Comparison of ENCODE assay signal across 8 mouse cellular contexts in the genomic region with DNA sequence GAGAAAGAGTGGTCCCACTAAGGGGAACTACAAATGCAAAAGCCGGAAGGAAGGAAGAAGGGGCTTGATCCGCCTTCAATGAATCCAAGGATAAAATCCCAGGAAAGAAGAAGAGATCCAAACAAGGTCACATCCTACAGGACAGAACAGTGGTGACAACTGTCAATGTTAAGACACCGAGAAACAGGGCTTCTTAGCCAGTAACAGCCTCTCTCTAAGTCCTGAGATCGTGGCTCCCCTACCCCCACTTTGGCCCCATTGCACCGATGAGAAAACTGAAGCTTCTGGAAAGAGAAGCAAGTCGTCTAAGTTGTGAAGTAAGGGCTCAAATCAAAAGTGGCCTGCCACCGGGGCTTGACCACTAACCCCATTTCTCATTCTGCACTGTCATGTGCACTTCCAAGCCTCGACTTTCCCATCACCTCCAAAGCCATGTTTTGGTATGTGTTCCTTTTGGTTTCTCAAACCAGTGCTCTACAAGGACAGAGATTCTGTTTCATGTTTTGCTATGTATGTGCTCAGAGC. TPM values are rescaled to one million over a fixed set of nuclear protein-coding genes. Genes with fewer than 3 reads are reported as not detected.
A peak's percentile ranks its signal among the peaks of the same experiment; 100 is the strongest.
DNase-seq lines count a peak whose midpoint lies in the region; ATAC-seq and TF ChIP-seq lines count a peak whose summit lies in the region.

No protein-coding gene starts in this region.

- H3K9me3 ChIP-seq in heart, embryonic 15.5 days (replicated peaks): no peaks in the 10 kb centered on the region
- H3K9me3 ChIP-seq in forebrain, embryonic 14.5 days (replicated peaks; ENCODE audit: control insufficient read depth, low read length): no peaks in the 10 kb centered on the region
- H3K9me3 ChIP-seq in liver, embryonic 14.5 days (ENCODE audit: control insufficient read depth, low read length): no peaks in the 10 kb centered on the region

- peak overlapping the region; percentile 86; the same call in 1 of the 2 replicates for H3K4me2 ChIP-seq in heart, embryonic 15.5 days
- H3K4me2 ChIP-seq in forebrain, embryonic 14.5 days (ENCODE audit: low read length): peak overlapping the region; percentile 58
- H3K4me2 ChIP-seq in liver, embryonic 14.5 days (ENCODE audit: low read depth): peak overlapping the region; percentile 93

- WGBS in heart, embryonic 15.5 days: 54% methylated on average over 8 of the region's 8 CpGs
- WGBS in forebrain, embryonic 14.5 days: 55% methylated on average over 8 of the region's 8 CpGs
- 24% methylated on average over 8 of the region's 8 CpGs for WGBS in liver, embryonic 14.5 days (ENCODE audit: insufficient replicate concordance)

- no peak for TF ChIP-seq CTCF in liver, embryonic 14.5 days (IDR thresholded peaks at IDR 0.05; ENCODE audit: low read depth)

- no peak overlapping the region for H3K9ac ChIP-seq in heart, embryonic 15.5 days
- H3K9ac ChIP-seq in forebrain, embryonic 14.5 days (ENCODE audit: low read length): no peak overlapping the region; the same call in 1 of the 2 replicates
- no peak overlapping the region for H3K9ac ChIP-seq in liver, embryonic 14.5 days (replicated peaks)

- H3K27ac ChIP-seq in heart, embryonic 15.5 days: no peak overlapping the region
- no peak overlapping the region for H3K27ac ChIP-seq in forebrain, embryonic 14.5 days (ENCODE audit: low read depth, low read length)
- no peak overlapping the region for H3K27ac ChIP-seq in liver, embryonic 14.5 days

- no peaks in the 10 kb centered on the region for H3K36me3 ChIP-seq in heart, embryonic 15.5 days
- no peaks in the 10 kb centered on the region for H3K36me3 ChIP-seq in forebrain, embryonic 14.5 days (ENCODE audit: control insufficient read depth, insufficient read depth, low read length)
- H3K36me3 ChIP-seq in liver, embryonic 14.5 days (replicated peaks; ENCODE audit: control insufficient read depth, insufficient read depth, low read depth): no peaks in the 10 kb centered on the region

- no peak for TF ChIP-seq EP300 in liver, embryonic 14.5 days (IDR thresholded peaks at IDR 0.05; ENCODE audit: low read depth)

- ATAC-seq in heart, embryonic 15.5 days (replicated peaks; ENCODE audit: insufficient number of reproducible peaks, insufficient read depth, low FRiP score, low read depth): no peak
- no peak for ATAC-seq in forebrain, embryonic 14.5 days
- ATAC-seq in liver, embryonic 14.5 days (ENCODE audit: insufficient read depth): no peak
- ATAC-seq in granulocyte monocyte progenitor cell, adult 5-6 weeks (replicated peaks; ENCODE audit: poor library complexity, severe bottlenecking): no peak

- no peaks in the 10 kb centered on the region for H3K27me3 ChIP-seq in heart, embryonic 15.5 days
- 0 out of 2 replicates have a peak, but pooled peaks cover 4% of the 10 kb centered on the region for H3K27me3 ChIP-seq in forebrain, embryonic 14.5 days (replicated peaks; ENCODE audit: control insufficient read depth, insufficient read depth, low read length)
- H3K27me3 ChIP-seq in liver, embryonic 14.5 days (ENCODE audit: control insufficient read depth, insufficient read depth, low read length): peaks cover 48% of the 10 kb centered on the region

- DNase-seq in heart, adult 9 months (ENCODE audit: low spot score in 2 of 2): no peak
- DNase-seq in CD4-positive helper T cell, adult 2 months (ENCODE audit: low read depth, low spot score): peak; percentile 41
- no peak for DNase-seq in forebrain, embryonic 14.5 days (ENCODE audit: low spot score)
- DNase-seq in liver, embryonic 14.5 days (ENCODE audit: low read depth in 3 of 3, low spot score in 3 of 3): no peak
- DNase-seq in T-cell, adult 2 months (ENCODE audit: low spot score): no peak
- no peak for DNase-seq in thymus, postnatal 4 days

- H3K4me1 ChIP-seq in heart, embryonic 15.5 days (replicated peaks): peaks cover 28% of the 10 kb centered on the region
- peaks cover 9% of the 10 kb centered on the region for H3K4me1 ChIP-seq in forebrain, embryonic 14.5 days (ENCODE audit: control insufficient read depth, insufficient read depth, low read length)
- peaks cover 13 to 46% of the 10 kb centered on the region in 2 experiments for H3K4me1 ChIP-seq in liver, embryonic 14.5 days (replicated peaks; ENCODE audit: control insufficient read depth in 2 of 2, insufficient read depth in 2 of 2, low read length in 1 of 2)

- H3K4me3 ChIP-seq in heart, embryonic 15.5 days: no peak overlapping the region
- peak overlapping the region; percentile 76; the same call in 1 of the 2 replicates for H3K4me3 ChIP-seq in forebrain, embryonic 14.5 days (ENCODE audit: low read depth, low read length)
- H3K4me3 ChIP-seq in liver, embryonic 14.5 days (ENCODE audit: insufficient read depth in 1 of 2, low read depth in 2 of 2, low read length in 2 of 2): peak overlapping the region in 1 of 2 experiments; percentile 79; a peak in 1 of 4 replicates

RNA-seq across cellular contexts. Expression of a gene that starts 1.2 kb away (rescaled TPM):
- polyA plus RNA-seq in heart, embryonic 15.5 days (2015; fragmentation: Nextera tagmentation; extraction: Ambion mirVana): 11.7 and 12.7 TPM in 2 replicates
- polyA plus RNA-seq in forebrain, embryonic 14.5 days (2014; fragmentation: Nextera tagmentation; extraction: Ambion mirVana): 10.9 and 12.0 TPM in 2 replicates
- 2.3 TPM in 2 replicates for polyA plus RNA-seq in liver, embryonic 14.5 days (2012; rRNA removed)
- 2.3 and 2.7 TPM in 2 replicates for polyA plus RNA-seq in liver, embryonic 14.5 days (2014; fragmentation: Nextera tagmentation; extraction: Ambion mirVana)
- 12.3 and 19.3 TPM in 2 replicates for total RNA-seq in granulocyte monocyte progenitor cell, adult 5-6 weeks (2014; fragmentation: Nextera tagmentation)
- 5.0 and 13.1 TPM in 2 replicates for total RNA-seq in granulocyte monocyte progenitor cell, adult 5-6 weeks (2017)
